Mouse (Mus musculus): ENCODE data around the gene Rsg1. TPM values are rescaled to one million over a fixed set of nuclear protein-coding genes. Genes with fewer than 3 reads are reported as not detected.

Gene Rsg1
- polyA plus RNA-seq, 1 experiment, result not detected

DNA sequence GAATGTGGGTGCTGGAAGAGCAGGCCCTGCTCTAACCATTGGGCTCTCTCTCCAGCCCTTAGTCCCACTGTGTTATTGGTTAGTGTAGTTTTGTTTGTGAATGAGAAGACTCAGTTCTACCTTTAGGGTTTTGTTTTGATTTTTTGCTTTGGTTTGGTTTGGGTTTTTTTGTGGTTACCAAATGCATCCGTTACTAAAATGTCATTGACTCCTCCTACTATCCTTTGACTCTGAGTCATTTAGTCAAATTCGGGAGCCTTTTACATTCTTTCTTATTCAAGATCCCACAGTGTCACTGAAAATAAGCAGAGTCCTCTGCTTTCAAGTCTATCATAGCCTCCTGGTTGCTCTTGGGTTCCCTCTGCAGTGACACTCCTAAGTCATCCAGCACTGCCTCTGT is 29.8 kb upstream of the Rsg1 start:
- TF ChIP-seq TAL1 (IDR thresholded peaks at IDR 0.05; ENCODE audit: low read length) (no peak), GATA1 (IDR thresholded peaks at IDR 0.05; ENCODE audit: low read length) (no peak)
- Histone ChIP-seq H3K36me3 (ENCODE audit: control insufficient read depth) (peaks cover 97% of the 10 kb centered on the region), H3K4me1 (ENCODE audit: control insufficient read depth) (peaks cover 4% of the 10 kb centered on the region), H3K9me3 (ENCODE audit: control insufficient read depth, low read length) (no peaks in the 10 kb centered on the region), H3K27me3 (ENCODE audit: control insufficient read depth) (no peaks in the 10 kb centered on the region), H3K4me3 (replicated peaks) (no peak overlapping the region)

- no peaks in the 10 kb centered on the region for H3K27me3 ChIP-seq (ENCODE audit: control insufficient read depth)
- no peak for TF ChIP-seq TAL1 (IDR thresholded peaks at IDR 0.05; ENCODE audit: low read length)
- TF ChIP-seq GATA1 (IDR thresholded peaks at IDR 0.05; ENCODE audit: low read length), result no peak
- H3K4me1 ChIP-seq (ENCODE audit: control insufficient read depth), result peaks cover 4% of the 10 kb centered on the region
- H3K36me3 ChIP-seq (ENCODE audit: control insufficient read depth), result peaks cover 94% of the 10 kb centered on the region
- no peak overlapping the region for H3K4me3 ChIP-seq (replicated peaks)
- no peaks in the 10 kb centered on the region for H3K9me3 ChIP-seq (ENCODE audit: control insufficient read depth, low read length)
Observed at GRCm38 (mm10) chr4:141184426-141184825, 29.3 kb upstream of the Rsg1 start.

DNA sequence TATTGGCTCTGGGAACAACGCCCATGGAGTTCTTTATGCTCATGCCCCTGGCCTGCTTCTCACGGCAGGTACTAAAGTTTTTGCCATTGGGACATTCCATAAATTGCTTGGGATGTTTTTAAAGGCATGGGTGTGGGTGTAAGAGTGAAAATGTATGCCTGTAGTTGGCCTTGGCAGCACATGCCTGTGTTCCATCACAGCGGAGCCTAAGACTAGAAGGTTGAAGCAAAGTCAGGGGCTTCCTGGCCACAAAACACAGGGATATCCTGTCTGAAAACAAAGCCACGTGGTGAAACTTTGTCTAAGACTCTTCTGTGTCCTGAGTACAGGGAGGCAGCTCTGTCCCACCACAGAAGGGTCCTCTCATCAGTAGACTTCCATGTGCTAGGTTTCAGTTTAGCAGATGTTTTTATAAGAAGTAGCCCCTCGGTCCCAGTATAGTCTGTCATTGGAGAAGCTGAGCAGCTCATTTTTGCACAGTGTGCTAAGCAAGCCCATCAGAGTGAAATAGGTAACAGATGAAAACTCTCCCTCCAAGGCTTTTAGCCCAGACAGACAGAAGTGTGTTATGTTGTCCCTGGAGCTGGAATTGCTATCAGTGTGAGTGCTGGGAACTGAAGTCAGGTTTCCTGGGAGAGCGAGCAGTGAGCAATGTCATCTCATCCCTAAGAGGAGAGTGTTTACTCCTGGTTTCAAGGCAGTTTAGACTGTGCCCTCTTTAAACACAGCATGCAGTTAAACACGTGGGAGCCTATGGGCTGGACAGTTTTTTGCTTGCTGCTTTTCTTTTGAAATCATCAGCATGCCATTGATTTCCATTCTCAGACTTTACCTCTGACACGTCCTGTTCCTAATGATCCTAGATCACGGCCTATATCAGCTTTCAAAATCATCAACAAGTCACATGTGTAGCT is 26.6 kb upstream of the Rsg1 start:
- TF ChIP-seq TAL1 (IDR thresholded peaks at IDR 0.05; ENCODE audit: low read length) (no peak), GATA1 (IDR thresholded peaks at IDR 0.05; ENCODE audit: low read length) (no peak)
- peaks cover 94% of the 10 kb centered on the region for H3K36me3 ChIP-seq (ENCODE audit: control insufficient read depth)

DNA sequence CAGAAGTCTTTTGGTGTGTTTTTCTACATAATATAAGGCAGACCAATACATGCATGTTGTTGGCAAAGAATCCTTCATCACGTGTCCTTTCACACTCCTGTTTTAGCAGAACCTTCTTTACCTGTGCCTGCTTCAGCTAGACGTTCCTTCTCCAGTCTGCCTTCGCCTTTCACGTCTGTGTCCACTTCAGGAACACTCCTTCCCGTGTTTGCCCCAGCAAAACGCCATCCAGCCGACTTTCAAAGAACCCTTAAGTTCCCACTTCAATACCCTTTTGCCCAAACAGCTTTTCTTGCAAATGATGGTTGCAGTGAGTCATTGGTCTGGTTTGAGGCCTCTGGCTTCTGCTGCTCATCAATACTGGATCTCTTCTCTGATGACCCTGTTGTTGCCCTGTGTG is 22.5 kb upstream of the Rsg1 start:
- TF ChIP-seq TAL1 (IDR thresholded peaks at IDR 0.05; ENCODE audit: low read length), result no peak
- TF ChIP-seq GATA1 (IDR thresholded peaks at IDR 0.05; ENCODE audit: low read length), result no peak
- H3K4me1 ChIP-seq (ENCODE audit: control insufficient read depth), result no peaks in the 10 kb centered on the region; the same call in 1 of the 2 replicates
- peaks cover 94% of the 10 kb centered on the region for H3K36me3 ChIP-seq (ENCODE audit: control insufficient read depth)
- H3K9me3 ChIP-seq (ENCODE audit: control insufficient read depth, low read length), result no peaks in the 10 kb centered on the region
- no peak overlapping the region for H3K4me3 ChIP-seq (replicated peaks)
- H3K27me3 ChIP-seq (ENCODE audit: control insufficient read depth), result no peaks in the 10 kb centered on the region

More for the DNA sequence above, 26.6 kb upstream of the Rsg1 start:
- Histone ChIP-seq H3K4me3 (replicated peaks) (no peak overlapping the region), H3K4me1 (ENCODE audit: control insufficient read depth) (peaks cover 4% of the 10 kb centered on the region), H3K9me3 (ENCODE audit: control insufficient read depth, low read length) (no peaks in the 10 kb centered on the region), H3K27me3 (ENCODE audit: control insufficient read depth) (no peaks in the 10 kb centered on the region)

DNA sequence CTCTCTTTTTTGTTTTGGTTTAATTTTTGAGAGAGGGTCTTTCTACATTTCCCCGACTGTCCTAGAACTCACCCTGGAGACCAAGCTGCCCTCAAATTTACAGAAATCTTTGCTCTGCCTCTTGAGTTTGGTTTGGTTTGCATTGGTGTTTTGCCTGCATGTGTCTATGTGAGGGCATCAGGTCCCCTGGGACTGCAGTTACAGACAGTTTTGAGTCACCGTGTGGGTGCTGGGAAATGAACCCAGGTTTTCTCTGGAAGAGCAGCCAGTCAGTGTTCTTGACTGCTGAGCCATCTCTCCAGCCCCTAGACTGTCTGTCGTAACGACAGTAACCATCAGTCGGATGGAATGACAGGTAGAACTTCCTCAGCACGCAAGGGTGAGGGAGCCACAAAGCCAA is 19.2 kb upstream of the Rsg1 start:
- H3K9me3 ChIP-seq (ENCODE audit: control insufficient read depth, low read length), result peaks cover 2% of the 10 kb centered on the region
- TF ChIP-seq TAL1 (IDR thresholded peaks at IDR 0.05; ENCODE audit: low read length) (no peak), GATA1 (IDR thresholded peaks at IDR 0.05; ENCODE audit: low read length) (no peak)
- peaks cover 9% of the 10 kb centered on the region for H3K4me1 ChIP-seq (ENCODE audit: control insufficient read depth)
- peaks cover 99% of the 10 kb centered on the region for H3K36me3 ChIP-seq (ENCODE audit: control insufficient read depth)
- H3K27me3 ChIP-seq (ENCODE audit: control insufficient read depth), result no peaks in the 10 kb centered on the region
- no peak overlapping the region for H3K4me3 ChIP-seq (replicated peaks)

DNA sequence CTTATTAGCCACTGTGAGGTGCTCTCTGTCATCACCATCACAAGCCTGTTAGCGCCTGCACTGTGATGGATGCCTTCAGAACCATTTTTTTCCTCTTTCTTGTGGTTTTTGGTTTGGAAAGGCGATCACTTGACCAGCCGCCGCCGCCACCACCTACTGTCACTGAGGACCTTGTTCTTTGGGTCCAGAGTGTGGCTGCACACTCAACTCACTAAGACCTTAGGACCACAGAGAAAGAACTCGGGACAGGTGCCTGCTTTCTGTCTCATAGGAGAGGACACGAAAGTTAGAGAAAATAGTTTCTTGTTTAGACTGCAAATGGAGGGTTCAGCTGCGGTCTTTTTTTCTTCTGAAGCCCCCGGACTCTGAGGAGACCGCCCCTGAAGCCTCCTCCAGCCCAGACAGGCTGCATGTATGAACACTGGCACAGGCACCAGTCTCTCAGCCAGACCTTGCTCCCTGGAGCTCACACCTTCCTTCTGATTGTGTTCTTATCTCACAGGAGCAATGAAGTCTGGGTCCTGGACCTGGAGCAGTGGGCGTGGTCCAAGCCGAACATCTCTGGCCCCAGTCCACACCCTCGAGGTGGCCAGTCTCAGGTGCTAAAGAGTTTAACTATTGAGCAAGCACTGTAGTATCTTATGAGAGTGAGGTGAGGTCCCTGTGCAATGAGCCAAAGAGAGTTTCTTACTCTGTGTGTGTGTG is 16.6 kb upstream of the Rsg1 start:
- TF ChIP-seq TAL1 (IDR thresholded peaks at IDR 0.05; ENCODE audit: low read length) (no peak), GATA1 (IDR thresholded peaks at IDR 0.05; ENCODE audit: low read length) (no peak)
- Histone ChIP-seq H3K4me3 (replicated peaks) (no peak overlapping the region), H3K36me3 (ENCODE audit: control insufficient read depth) (peaks cover 100% of the 10 kb centered on the region), H3K4me1 (ENCODE audit: control insufficient read depth) (peaks cover 9% of the 10 kb centered on the region), H3K27me3 (ENCODE audit: control insufficient read depth) (no peaks in the 10 kb centered on the region), H3K9me3 (ENCODE audit: control insufficient read depth, low read length) (peaks cover 2% of the 10 kb centered on the region)

DNA sequence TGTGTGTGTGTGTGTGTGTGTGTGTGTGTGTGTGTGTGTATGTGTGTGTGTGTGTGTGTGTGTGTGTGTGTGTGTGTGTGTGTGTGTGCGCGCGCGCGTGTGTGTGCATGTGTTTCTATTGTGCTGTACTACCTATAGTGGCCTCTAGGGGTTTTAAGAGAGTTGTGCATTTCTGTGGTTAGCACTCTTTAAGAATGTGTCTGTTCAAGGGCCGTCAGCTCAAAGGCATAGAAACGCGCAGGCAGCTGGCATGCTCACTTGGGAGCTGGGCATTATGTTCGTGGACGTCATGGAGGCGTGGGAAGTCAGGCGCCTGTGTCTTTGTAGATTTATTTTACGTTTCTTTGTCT is 16.1 kb upstream of the Rsg1 start:
- Histone ChIP-seq H3K36me3 (ENCODE audit: control insufficient read depth) (peaks cover 100% of the 10 kb centered on the region), H3K27me3 (ENCODE audit: control insufficient read depth) (no peaks in the 10 kb centered on the region), H3K4me3 (replicated peaks) (no peak overlapping the region), H3K4me1 (ENCODE audit: control insufficient read depth) (peaks cover 9% of the 10 kb centered on the region), H3K9me3 (ENCODE audit: control insufficient read depth, low read length) (peaks cover 2% of the 10 kb centered on the region)
- TF ChIP-seq GATA1 (IDR thresholded peaks at IDR 0.05; ENCODE audit: low read length), result no peak
- no peak for TF ChIP-seq TAL1 (IDR thresholded peaks at IDR 0.05; ENCODE audit: low read length)

- peaks cover 13% of the 10 kb centered on the region for H3K4me1 ChIP-seq (ENCODE audit: control insufficient read depth)
- peaks cover 2% of the 10 kb centered on the region for H3K9me3 ChIP-seq (ENCODE audit: control insufficient read depth, low read length)
- H3K4me3 ChIP-seq (replicated peaks), result no peak overlapping the region
- H3K36me3 ChIP-seq (ENCODE audit: control insufficient read depth), result peaks cover 95% of the 10 kb centered on the region
- no peaks in the 10 kb centered on the region for H3K27me3 ChIP-seq (ENCODE audit: control insufficient read depth)
- TF ChIP-seq GATA1 (IDR thresholded peaks at IDR 0.05; ENCODE audit: low read length), result no peak
- TF ChIP-seq TAL1 (IDR thresholded peaks at IDR 0.05; ENCODE audit: low read length), result no peak
Observed at GRCm38 (mm10) chr4:141200906-141201305, 12.8 kb upstream of the Rsg1 start.

- TF ChIP-seq GATA1 (IDR thresholded peaks at IDR 0.05; ENCODE audit: low read length) (peak; percentile 60), TAL1 (IDR thresholded peaks at IDR 0.05; ENCODE audit: low read length) (no peak)
- no peaks in the 10 kb centered on the region for H3K27me3 ChIP-seq (ENCODE audit: control insufficient read depth)
- peaks cover 2% of the 10 kb centered on the region for H3K9me3 ChIP-seq (ENCODE audit: control insufficient read depth, low read length)
- peaks cover 82% of the 10 kb centered on the region for H3K36me3 ChIP-seq (ENCODE audit: control insufficient read depth)
- H3K4me3 ChIP-seq (replicated peaks), result no peak overlapping the region
- H3K4me1 ChIP-seq (ENCODE audit: control insufficient read depth), result peaks cover 8% of the 10 kb centered on the region
Observed at GRCm38 (mm10) chr4:141202192-141202591, 11.6 kb upstream of the Rsg1 start.

Measured in erythroblast, embryonic 14.5 days (primary cell).